Mouse (Mus musculus) kidney, postnatal 14 days (tissue): ENCODE measurements around the gene Tll2.
A peak's percentile ranks its signal among the peaks of the same experiment; 100 is the strongest.

Experiments used
- DNase-seq: peaks from one replicate; pipeline ENCODE4 v3.0.0; 2022; ENCODE audit warnings: mixed read lengths

Gene Tll2

GRCm38 (mm10) chr19:41154681-41155080 is 52.0 kb downstream of the Tll2 start:
- no peak for DNase-seq

- no peak for DNase-seq
Observed at GRCm38 (mm10) chr19:41152462-41152861, 54.2 kb downstream of the Tll2 start.

GRCm38 (mm10) chr19:41152016-41152370 is 54.6 kb downstream of the Tll2 start:
- no peak for DNase-seq

GRCm38 (mm10) chr19:41151321-41152015 is 55.2 kb downstream of the Tll2 start:
- peak; percentile 23 for DNase-seq

GRCm38 (mm10) chr19:41140961-41141360 is 65.7 kb downstream of the Tll2 start:
- DNase-seq: no peak

GRCm38 (mm10) chr19:41139629-41140028 is 67.0 kb downstream of the Tll2 start:
- DNase-seq: no peak

- DNase-seq: no peak
Observed at GRCm38 (mm10) chr19:41123009-41123408, 83.6 kb downstream of the Tll2 start.

GRCm38 (mm10) chr19:41119924-41120323 is 86.7 kb downstream of the Tll2 start:
- no peak for DNase-seq

GRCm38 (mm10) chr19:41118346-41118745 is 88.3 kb downstream of the Tll2 start:
- DNase-seq: no peak

GRCm38 (mm10) chr19:41117334-41117733 is 89.3 kb downstream of the Tll2 start:
- DNase-seq: no peak

- no peak for DNase-seq
Observed at GRCm38 (mm10) chr19:41114611-41115010, 92.0 kb downstream of the Tll2 start.

- no peak for DNase-seq
Observed at GRCm38 (mm10) chr19:41113911-41114531, 92.6 kb downstream of the Tll2 start.

- DNase-seq: peak; percentile 9
Observed at GRCm38 (mm10) chr19:41112609-41113008, 94.0 kb downstream of the Tll2 start.

GRCm38 (mm10) chr19:41109991-41110390 is 96.6 kb downstream of the Tll2 start:
- no peak for DNase-seq

- DNase-seq: no peak
Observed at GRCm38 (mm10) chr19:41109496-41109895, 97.1 kb downstream of the Tll2 start.

- no peak for DNase-seq
Observed at GRCm38 (mm10) chr19:41108666-41109065, 98.0 kb downstream of the Tll2 start.

- DNase-seq: no peak
Observed at GRCm38 (mm10) chr19:41107530-41107929, 99.1 kb downstream of the Tll2 start.

- peak; percentile 30 for DNase-seq
Observed at GRCm38 (mm10) chr19:41104922-41105321, 101.7 kb downstream of the Tll2 start.

- peak; percentile 17 for DNase-seq
Observed at GRCm38 (mm10) chr19:41101390-41101789, 105.2 kb downstream of the Tll2 start.

- DNase-seq: no peak
Observed at GRCm38 (mm10) chr19:41100863-41101262, 105.8 kb downstream of the Tll2 start.

- no peak for DNase-seq
Observed at GRCm38 (mm10) chr19:41097038-41097437, 109.6 kb downstream of the Tll2 start.

- no peak for DNase-seq
Observed at GRCm38 (mm10) chr19:41091901-41092300, 114.7 kb downstream of the Tll2 start.

GRCm38 (mm10) chr19:41089833-41090232 is 116.8 kb downstream of the Tll2 start:
- DNase-seq: peak; percentile 39

GRCm38 (mm10) chr19:41088491-41088890 is 118.1 kb downstream of the Tll2 start:
- DNase-seq: no peak

GRCm38 (mm10) chr19:41087901-41088300 is 118.7 kb downstream of the Tll2 start:
- no peak for DNase-seq
